Mouse (Mus musculus): Measurements from ENCODE around the gene Spon1. TPM values are rescaled to one million over a fixed set of nuclear protein-coding genes. Genes with fewer than 3 reads are reported as not detected.

The Spon1 gene
- polyA plus RNA-seq, 2 experiments = 9.0 to 13.8 TPM

DNA sequence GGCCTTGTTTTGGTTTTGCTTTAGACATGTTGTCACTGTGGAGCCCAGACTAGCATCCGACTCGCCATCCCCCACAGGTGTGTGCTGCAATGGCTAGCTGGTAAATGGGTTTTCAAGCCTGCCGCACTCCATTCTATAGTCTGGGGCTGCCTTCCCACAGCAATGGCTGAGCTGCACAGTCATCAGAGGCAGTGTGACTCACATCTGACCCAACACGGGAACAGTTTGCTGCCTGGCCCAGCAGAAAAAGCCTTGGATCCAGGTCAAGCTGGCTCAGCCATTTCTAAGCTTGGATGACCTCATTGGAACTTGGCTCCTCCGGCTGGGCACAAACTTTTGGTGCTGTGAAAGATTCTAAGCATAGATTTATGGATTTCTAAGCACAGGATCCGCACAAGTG is 263.8 kb downstream of the Spon1 start:
- Histone ChIP-seq H3K4me2 (replicated peaks; ENCODE audit: low read depth, low read length, severe bottlenecking) (no peak overlapping the region), H3K27ac (replicated peaks; ENCODE audit: low read depth, low read length) (no peak overlapping the region), H3K36me3 (ENCODE audit: control insufficient read depth, insufficient read depth, low read length) (no peaks in the 10 kb centered on the region), H3K9me3 (ENCODE audit: control insufficient read depth, low read length) (no peaks in the 10 kb centered on the region), H3K4me1 (ENCODE audit: control insufficient read depth, insufficient read depth, low read length) (no peaks in the 10 kb centered on the region), H3K27me3 (ENCODE audit: control insufficient read depth, insufficient read depth, low read length) (no peaks in the 10 kb centered on the region), H3K9ac (ENCODE audit: low read depth, low read length, severe bottlenecking) (no peak overlapping the region), H3K4me3 (replicated peaks; ENCODE audit: low read length) (no peak overlapping the region)
- ATAC-seq (ENCODE audit: low FRiP score, low read depth) = no peak
- no peak for TF ChIP-seq POLR2A (IDR thresholded peaks at IDR 0.05; ENCODE audit: borderline replicate concordance, extremely low read depth, insufficient read depth, insufficient read length)
- DNase-seq (ENCODE audit: low spot score) = no peak
- WGBS = 81% methylated on average over 6 of the region's 6 CpGs

DNA sequence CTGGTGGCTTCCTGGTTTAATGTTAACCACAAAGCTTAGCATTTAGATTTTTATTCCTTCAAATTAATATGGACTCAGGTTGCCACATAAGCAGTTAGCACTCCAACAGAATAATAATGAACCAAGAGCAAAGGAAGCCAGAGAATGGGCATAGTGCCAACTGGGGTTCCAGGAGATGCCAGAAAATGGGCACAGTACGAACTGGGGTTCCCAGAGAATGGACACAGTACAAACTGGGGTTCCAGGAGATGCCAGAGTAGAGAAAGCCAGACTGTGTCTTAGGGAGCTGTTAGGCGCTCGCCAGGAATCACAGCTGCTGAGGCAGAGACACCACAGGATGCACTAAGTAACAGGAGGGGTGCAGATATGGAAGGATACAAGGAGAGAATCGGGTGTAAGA is 271.4 kb downstream of the Spon1 start:
- no peak for ATAC-seq (ENCODE audit: low FRiP score, low read depth)

GRCm38 (mm10) chr7:114041349-114041748 is 275.6 kb downstream of the Spon1 start:
- TF ChIP-seq POLR2A (IDR thresholded peaks at IDR 0.05; ENCODE audit: borderline replicate concordance, extremely low read depth, insufficient read depth, insufficient read length) = no peak
- Histone ChIP-seq H3K9me3 (ENCODE audit: control insufficient read depth, low read length) (no peaks in the 10 kb centered on the region), H3K4me2 (replicated peaks; ENCODE audit: low read depth, low read length, severe bottlenecking) (no peak overlapping the region), H3K4me1 (ENCODE audit: control insufficient read depth, insufficient read depth, low read length) (0 out of 2 replicates have a peak, but pooled peaks cover 2% of the 10 kb centered on the region), H3K27me3 (ENCODE audit: control insufficient read depth, insufficient read depth, low read length) (no peaks in the 10 kb centered on the region), H3K9ac (ENCODE audit: low read depth, low read length, severe bottlenecking) (no peak overlapping the region), H3K27ac (replicated peaks; ENCODE audit: low read depth, low read length) (no peak overlapping the region), H3K36me3 (ENCODE audit: control insufficient read depth, insufficient read depth, low read length) (no peaks in the 10 kb centered on the region), H3K4me3 (replicated peaks; ENCODE audit: low read length) (no peak overlapping the region)
- no peak for ATAC-seq (ENCODE audit: low FRiP score, low read depth)
- DNase-seq (ENCODE audit: low spot score) = no peak
- 87% methylated on average over 4 of the region's 4 CpGs for WGBS

More for the DNA sequence above, 271.4 kb downstream of the Spon1 start:
- H3K4me1 ChIP-seq (ENCODE audit: control insufficient read depth, insufficient read depth, low read length) = no peaks in the 10 kb centered on the region
- H3K36me3 ChIP-seq (ENCODE audit: control insufficient read depth, insufficient read depth, low read length) = no peaks in the 10 kb centered on the region
- H3K4me3 ChIP-seq (replicated peaks; ENCODE audit: low read length) = no peak overlapping the region
- DNase-seq (ENCODE audit: low spot score) = no peak
- no peaks in the 10 kb centered on the region for H3K9me3 ChIP-seq (ENCODE audit: control insufficient read depth, low read length)
- 81% methylated on average over 4 of the region's 4 CpGs for WGBS
- H3K27ac ChIP-seq (replicated peaks; ENCODE audit: low read depth, low read length) = no peak overlapping the region
- no peak overlapping the region for H3K9ac ChIP-seq (ENCODE audit: low read depth, low read length, severe bottlenecking)
- no peak for TF ChIP-seq POLR2A (IDR thresholded peaks at IDR 0.05; ENCODE audit: borderline replicate concordance, extremely low read depth, insufficient read depth, insufficient read length)
- H3K4me2 ChIP-seq (replicated peaks; ENCODE audit: low read depth, low read length, severe bottlenecking) = no peak overlapping the region
- H3K27me3 ChIP-seq (ENCODE audit: control insufficient read depth, insufficient read depth, low read length) = no peaks in the 10 kb centered on the region

DNA sequence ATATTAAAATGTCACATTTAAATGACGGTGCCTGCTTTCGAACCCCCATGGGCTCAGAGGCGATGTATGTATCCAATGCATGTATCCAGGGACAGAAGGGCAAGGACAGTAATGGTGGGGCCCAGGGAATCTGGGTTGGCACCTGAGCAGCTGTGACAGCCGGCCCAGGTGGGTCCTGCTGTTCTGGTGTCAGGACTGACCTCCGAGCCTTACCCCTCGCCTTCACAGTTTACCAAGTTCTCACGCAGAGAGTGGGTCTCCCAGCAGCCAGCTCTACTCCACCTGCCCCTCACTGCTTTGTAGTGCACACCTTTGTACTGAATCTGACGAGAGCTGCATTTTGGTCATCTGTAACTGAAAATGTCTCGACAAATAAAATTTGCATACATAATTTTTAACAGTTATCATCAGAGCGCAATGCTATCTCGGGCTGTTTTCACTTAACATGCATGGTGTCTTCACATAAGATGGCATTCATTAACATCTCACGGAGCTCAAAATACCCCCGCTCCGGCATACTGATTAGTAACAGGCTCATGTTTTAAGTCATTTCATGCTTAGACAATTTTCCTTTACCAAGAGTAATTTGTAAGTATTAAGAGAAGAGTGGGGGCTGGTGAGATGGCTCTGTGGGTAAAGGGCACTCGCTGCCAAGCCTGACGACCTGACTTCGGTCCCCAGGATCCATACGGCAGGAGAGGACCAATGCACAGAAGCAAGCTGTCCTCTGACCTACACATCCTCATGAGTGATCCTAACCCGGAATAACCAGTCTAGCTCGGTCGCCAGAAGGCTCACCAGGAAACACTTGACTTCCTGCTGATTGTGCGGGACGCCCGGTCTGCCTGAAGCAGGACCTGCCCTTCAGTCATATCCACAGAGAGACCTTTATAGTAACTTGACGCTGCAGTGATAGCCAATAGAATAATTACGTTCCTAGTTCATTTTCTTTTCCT is 277.5 kb downstream of the Spon1 start:
- no peak for TF ChIP-seq POLR2A (IDR thresholded peaks at IDR 0.05; ENCODE audit: borderline replicate concordance, extremely low read depth, insufficient read depth, insufficient read length)
- ATAC-seq (ENCODE audit: low FRiP score, low read depth) (no peak), DNase-seq (ENCODE audit: low spot score) (no peak)
- H3K36me3 ChIP-seq (ENCODE audit: control insufficient read depth, insufficient read depth, low read length) = no peaks in the 10 kb centered on the region; the same call in 1 of the 2 replicates
- H3K9ac ChIP-seq (ENCODE audit: low read depth, low read length, severe bottlenecking) = no peak overlapping the region
- no peak overlapping the region for H3K27ac ChIP-seq (replicated peaks; ENCODE audit: low read depth, low read length)
- H3K4me3 ChIP-seq (replicated peaks; ENCODE audit: low read length) = no peak overlapping the region
- no peaks in the 10 kb centered on the region for H3K27me3 ChIP-seq (ENCODE audit: control insufficient read depth, insufficient read depth, low read length)
- H3K4me1 ChIP-seq (ENCODE audit: control insufficient read depth, insufficient read depth, low read length) = 0 out of 2 replicates have a peak, but pooled peaks cover 2% of the 10 kb centered on the region
- 82% methylated on average over 26 of the region's 26 CpGs for WGBS
- no peaks in the 10 kb centered on the region for H3K9me3 ChIP-seq (ENCODE audit: control insufficient read depth, low read length)
- no peak overlapping the region for H3K4me2 ChIP-seq (replicated peaks; ENCODE audit: low read depth, low read length, severe bottlenecking)

GRCm38 (mm10) chr7:114043929-114044549 is 278.2 kb downstream of the Spon1 start:
- Histone ChIP-seq H3K36me3 (ENCODE audit: control insufficient read depth, insufficient read depth, low read length) (peaks cover 3% of the 10 kb centered on the region; the same call in 1 of the 2 replicates), H3K27me3 (ENCODE audit: control insufficient read depth, insufficient read depth, low read length) (no peaks in the 10 kb centered on the region), H3K4me1 (ENCODE audit: control insufficient read depth, insufficient read depth, low read length) (0 out of 2 replicates have a peak, but pooled peaks cover 2% of the 10 kb centered on the region), H3K9ac (ENCODE audit: low read depth, low read length, severe bottlenecking) (no peak overlapping the region), H3K4me3 (replicated peaks; ENCODE audit: low read length) (no peak overlapping the region), H3K4me2 (replicated peaks; ENCODE audit: low read depth, low read length, severe bottlenecking) (no peak overlapping the region), H3K9me3 (ENCODE audit: control insufficient read depth, low read length) (no peaks in the 10 kb centered on the region), H3K27ac (replicated peaks; ENCODE audit: low read depth, low read length) (no peak overlapping the region)
- no peak for TF ChIP-seq POLR2A (IDR thresholded peaks at IDR 0.05; ENCODE audit: borderline replicate concordance, extremely low read depth, insufficient read depth, insufficient read length)
- no peak for DNase-seq (ENCODE audit: low spot score)
- ATAC-seq (ENCODE audit: low FRiP score, low read depth) = no peak
- 74% methylated on average over 6 of the region's 6 CpGs for WGBS

All from limb, embryonic 14.5 days (tissue).